Mouse (Mus musculus): ENCODE measurements at regions not wholly inside any gene's neighbourhood (a gene's known extent, or its start where the extent isn't known, plus 50 kb on each side); places are given as distances from the start of the nearest gene placed in this dataset.

DNA sequence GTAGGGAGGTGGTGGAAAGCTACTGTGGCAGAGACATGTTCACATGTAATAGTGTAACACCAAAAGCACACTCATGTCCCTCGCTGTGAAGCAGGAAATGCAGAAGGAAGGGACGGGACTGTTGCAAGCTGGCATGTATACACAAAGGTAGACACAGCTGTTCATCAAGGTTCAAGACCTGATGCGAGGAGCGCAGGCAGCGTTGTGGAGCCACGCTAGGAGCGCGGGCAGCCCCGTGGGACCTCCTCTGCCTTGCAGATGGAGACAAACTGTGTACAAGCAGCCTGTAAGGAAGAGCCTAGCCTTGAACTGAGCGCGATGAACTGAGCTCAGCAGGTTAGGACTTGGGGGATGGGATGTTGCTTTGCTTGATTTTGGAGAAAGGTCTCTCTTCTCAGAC is 96.2 kb downstream of the Ets2 start:
- TF ChIP-seq GATA1 (IDR thresholded peaks at IDR 0.05; ENCODE audit: borderline replicate concordance, low read length) = no peak
- no peak for TF ChIP-seq CTCF (IDR thresholded peaks at IDR 0.05; ENCODE audit: low read depth, low read length)
- no peak for TF ChIP-seq POLR2AphosphoS5 (IDR thresholded peaks at IDR 0.05; ENCODE audit: insufficient replicate concordance, low read depth, low read length)
- TF ChIP-seq TAL1 (conservative IDR thresholded peaks at IDR 0.05; ENCODE audit: low read depth, low read length) = no peak

Data from G1E (cell line).